Mouse (Mus musculus) cerebellum, adult 11-12 months (tissue): ENCODE data around the gene Gm10130.
"Not testable (repeated sequence)": the region's sequence is repeated elsewhere in the genome, so short reads cannot be mapped to it uniquely, and the experiment has no call there.

Source experiments
- DNase-seq: peaks from one replicate; pipeline ENCODE4 v3.0.0; 2022

Gm10130 gene

DNA sequence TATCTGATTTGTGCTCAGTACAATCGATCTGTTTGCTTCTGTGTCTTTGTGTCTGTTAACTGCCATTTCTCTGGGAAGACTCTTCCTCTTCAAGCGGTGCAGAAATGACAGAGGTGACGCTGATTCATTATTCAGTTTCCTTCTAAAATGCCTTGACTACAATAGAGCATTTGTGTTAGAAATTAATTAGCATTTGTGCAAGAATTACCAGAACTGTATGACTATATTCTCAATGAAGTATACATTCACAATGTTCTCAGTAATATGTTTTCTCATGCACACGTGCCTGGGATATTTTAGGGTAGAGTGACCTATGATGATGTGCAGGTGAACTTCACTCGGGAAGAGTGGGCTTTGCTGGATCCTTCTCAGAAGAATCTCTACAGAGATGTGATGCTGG, at the start of gene Gm10130:
Gene Gm10130, plus strand, starts transcription at position 301 of the 400 bp plus-strand sequence.
- no peak for DNase-seq

- no peak for DNase-seq
Observed at GRCm38 (mm10) chr2:150293669-150294068, 29.8 kb upstream of the Gm10130 start.

DNA sequence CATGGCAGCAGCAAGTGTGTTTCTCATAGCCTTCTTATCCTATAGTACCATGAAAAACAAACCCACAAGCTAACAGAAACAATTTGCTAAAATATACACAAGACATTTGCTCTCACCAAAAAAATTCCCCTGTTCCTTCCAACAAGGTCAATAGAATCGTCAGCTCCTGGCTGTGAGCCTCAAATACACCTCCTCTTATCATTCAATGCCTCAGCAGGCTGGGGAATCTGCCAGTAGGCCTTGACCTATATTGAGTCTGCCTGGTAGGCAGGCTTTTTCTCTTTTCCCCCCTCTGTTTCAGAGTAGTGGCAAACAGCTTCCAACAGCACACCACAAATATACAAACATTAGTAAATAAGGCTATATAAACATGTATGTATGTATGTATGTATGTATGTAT, 24.4 kb upstream of the Gm10130 start:
- DNase-seq, result no peak

GRCm38 (mm10) chr2:150307183-150307773, 16.2 kb upstream of the Gm10130 start:
- DNase-seq, result no peak

GRCm38 (mm10) chr2:150310952-150311884, 12.3 kb upstream of the Gm10130 start:
- peak; percentile 88 for DNase-seq

DNA sequence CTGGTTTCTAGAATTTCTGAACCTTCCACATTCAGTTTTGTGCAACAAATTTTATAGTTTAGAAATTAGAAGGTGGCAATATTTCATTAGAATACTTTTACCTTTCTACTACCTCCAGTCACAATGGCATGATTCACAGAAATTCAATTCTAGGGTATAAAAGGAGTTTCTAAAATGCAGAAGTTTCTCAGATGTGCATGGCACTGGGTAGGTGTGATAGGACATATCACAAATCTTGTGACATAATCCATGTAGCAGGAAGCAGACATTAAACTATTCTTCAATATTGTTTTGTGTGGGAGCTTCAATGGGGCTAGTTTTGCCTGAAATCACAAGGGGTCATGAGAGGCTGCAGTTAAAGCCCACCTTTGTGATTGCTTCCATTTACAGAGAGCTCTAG, 7.4 kb upstream of the Gm10130 start:
- DNase-seq, result no peak

DNA sequence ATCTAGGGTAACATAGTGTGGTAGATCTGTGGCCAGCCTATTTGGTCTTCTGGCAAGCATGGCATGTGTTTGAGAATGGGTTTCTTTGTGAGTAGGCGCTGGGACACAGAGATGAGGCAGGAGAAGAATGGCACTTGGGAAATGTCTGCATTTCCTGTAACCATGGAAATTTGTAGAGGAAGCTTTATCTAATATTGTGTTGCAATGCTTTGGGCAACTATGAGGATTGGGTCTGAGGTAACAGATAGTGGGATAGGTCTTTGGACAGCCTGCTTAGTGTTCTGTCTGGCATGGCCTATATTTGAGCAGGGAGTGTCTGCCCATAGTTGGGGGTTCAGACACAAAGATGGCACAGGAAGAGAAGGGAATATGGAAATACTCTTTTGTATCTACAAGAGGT, 4.5 kb upstream of the Gm10130 start:
- no peak for DNase-seq

DNA sequence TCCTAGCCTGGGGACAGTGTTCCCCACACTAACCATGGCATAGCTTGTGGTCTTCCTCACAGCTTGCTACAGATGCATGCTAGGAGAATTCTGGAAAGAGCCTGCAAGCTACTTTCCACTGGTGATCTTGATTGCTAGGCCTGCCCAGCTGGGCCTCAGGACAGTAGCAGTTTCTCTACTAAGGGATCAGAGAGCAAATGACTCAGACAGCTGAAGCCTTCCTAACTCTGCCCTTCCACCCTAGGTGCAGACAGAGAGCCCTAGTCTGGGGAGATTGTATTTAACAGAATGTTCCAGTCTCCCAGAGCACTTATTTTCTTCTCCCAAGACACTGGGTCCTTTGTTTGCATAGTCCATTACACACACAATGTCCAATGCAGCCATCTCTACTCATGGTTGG, 33.6 kb downstream of the Gm10130 start:
- DNase-seq, result not testable (repeated sequence)

DNA sequence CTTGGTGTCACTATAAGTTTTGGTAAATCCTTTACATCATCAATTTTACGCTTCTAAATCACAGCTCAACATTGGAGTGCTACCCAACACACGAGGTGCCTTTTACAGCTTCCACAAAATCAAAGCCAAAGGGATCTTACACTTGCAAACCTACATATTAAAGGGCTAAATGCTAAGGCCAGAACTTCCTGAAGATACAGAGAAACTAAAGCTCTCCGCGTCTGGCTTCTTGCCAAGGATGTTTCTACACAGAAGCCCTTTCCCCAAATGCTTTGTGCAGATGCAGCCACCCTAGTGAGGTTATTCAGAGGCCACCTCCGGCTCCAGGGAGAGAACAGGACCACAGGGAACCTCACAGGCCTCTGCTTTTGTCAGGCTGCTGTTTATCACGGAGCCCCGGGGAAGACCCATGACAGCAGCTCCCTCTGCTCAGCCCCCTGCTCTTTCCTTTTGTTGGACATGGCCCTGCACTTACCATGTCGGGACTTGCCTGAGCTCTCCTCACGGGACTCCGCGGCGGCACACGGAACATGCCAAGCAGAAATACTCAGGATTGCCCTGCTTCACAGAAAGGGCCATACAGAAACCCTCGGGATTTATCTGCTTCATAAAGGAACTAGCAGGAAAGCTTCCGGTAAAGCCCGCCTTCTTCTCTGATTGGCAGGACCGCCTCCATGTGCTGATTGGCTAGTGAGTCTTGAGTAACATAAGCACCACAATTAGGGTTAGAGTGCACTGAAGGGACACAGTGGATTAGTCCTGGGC, 38.8 kb downstream of the Gm10130 start, which contains the start of gene 3300002I08Rik:
Gene 3300002I08Rik, minus strand, starts transcription at position 653 of the 765 bp plus-strand sequence.
- peak; percentile 89 for DNase-seq

DNA sequence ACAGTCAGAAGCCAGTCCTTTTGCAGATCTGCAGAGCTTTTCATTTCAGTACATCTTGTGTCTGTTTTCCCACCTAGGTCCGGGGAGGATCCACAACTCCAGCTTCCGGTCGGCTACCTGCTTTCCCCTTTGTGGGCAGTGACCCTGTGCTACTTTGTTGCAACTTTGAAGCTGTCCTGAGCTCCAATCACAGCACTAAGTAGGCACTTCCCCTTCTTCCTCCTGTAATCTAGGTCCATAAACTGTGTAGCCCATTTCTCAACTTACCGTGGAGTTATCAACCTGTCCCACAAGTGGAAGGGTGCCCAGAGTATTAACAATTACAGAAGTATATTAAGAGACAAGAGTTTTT, 39.4 kb downstream of the Gm10130 start:
- no peak for DNase-seq

GRCm38 (mm10) chr2:150385553-150386106, 62.1 kb downstream of the Gm10130 start:
- peak; percentile 9 for DNase-seq

GRCm38 (mm10) chr2:150390198-150390597, 66.7 kb downstream of the Gm10130 start:
- DNase-seq, result no peak

DNA sequence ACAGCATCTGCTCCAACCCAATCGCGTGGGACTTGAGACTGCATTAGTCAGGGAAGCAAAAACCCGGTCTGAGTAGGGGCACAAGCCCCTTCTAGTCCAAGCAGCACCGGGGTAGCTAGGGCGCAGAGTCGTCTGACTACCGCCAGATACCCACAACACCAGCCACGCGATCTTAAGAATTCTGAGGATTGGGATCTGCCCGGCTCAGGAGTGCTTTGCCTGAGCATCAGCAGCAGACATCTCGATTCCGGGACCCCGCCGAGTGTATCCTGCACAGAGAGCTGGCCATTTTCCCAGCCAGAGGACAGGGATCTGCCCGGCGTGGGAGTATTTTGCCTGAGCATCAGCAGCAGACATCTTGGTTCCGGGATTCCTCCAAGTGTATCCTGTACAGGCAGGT, 88.6 kb downstream of the Gm10130 start:
- DNase-seq, result not testable (repeated sequence)
